Mouse (Mus musculus) forebrain, embryonic 14.5 days (tissue): ENCODE data around the gene Snapc5. TPM values are rescaled to one million over a fixed set of nuclear protein-coding genes. Genes with fewer than 3 reads are reported as not detected.
"Not testable (repeated sequence)": the region's sequence is repeated elsewhere in the genome, so short reads cannot be mapped to it uniquely, and the experiment has no call there.

Source experiments
- ATAC-seq: fragments of 200-750 bp; cut with Nextera tagmentation; 2 replicates; pipeline ENCODE4 v1.8.0; 2017; ENCODE audit warnings: mild to moderate bottlenecking, moderate library complexity
- DNase-seq: peaks from one replicate; pipeline ENCODE4 v3.0.0-alpha.2; 2015; ENCODE audit warnings: low spot score
- H3K27ac ChIP-seq: fragments of 300-500 bp; sonication (generic); 2 replicates; pipeline ENCODE4 v1.5.1; 2014; ENCODE audit warnings: low read depth, mild to moderate bottlenecking, control low read depth, low read length, moderate library complexity
- H3K27me3 ChIP-seq: fragments of 300-500 bp; sonication (generic); replicated peaks from 2 replicates; pipeline ENCODE4 v1.6.1; 2014; ENCODE audit warnings: low read length, control low read depth, mixed read lengths; ENCODE audit not compliant: control insufficient read depth, insufficient read depth
- H3K36me3 ChIP-seq: fragments of 300-500 bp; sonication (generic); 2 replicates; pipeline ENCODE4 v1.6.1; 2014; ENCODE audit warnings: low read length, control low read depth; ENCODE audit not compliant: control insufficient read depth, insufficient read depth
- H3K4me1 ChIP-seq: fragments of 300-500 bp; sonication (generic); 2 replicates; pipeline ENCODE4 v1.6.1; 2014; ENCODE audit warnings: antibody characterized with exemption, low read length, control low read depth; ENCODE audit not compliant: control insufficient read depth, insufficient read depth
- H3K4me2 ChIP-seq: fragments of 300-500 bp; sonication (generic); 2 replicates; pipeline ENCODE4 v1.6.1; 2014; ENCODE audit warnings: mild to moderate bottlenecking, control low read depth, low read length
- H3K4me3 ChIP-seq: fragments of 300-500 bp; sonication (generic); 2 replicates; pipeline ENCODE4 v1.5.1; 2014; ENCODE audit warnings: low read depth, low read length, control low read depth
- H3K9ac ChIP-seq: fragments of 300-500 bp; sonication (generic); 2 replicates; pipeline ENCODE4 v1.6.1; 2014; ENCODE audit warnings: mild to moderate bottlenecking, low read length, control low read depth, moderate library complexity
- H3K9me3 ChIP-seq: fragments of 300-500 bp; sonication (generic); replicated peaks from 2 replicates; pipeline ENCODE4 v1.6.1; 2016; ENCODE audit warnings: low read length, control low read depth, mixed read lengths; ENCODE audit not compliant: control insufficient read depth
- WGBS: fragments of 180-500 bp; shearing (Covaris S2); extraction: QIAGEN DNeasy Blood & Tissue Kit; methylation state at CpG from one replicate; pipeline ENCODE4 v1.1.7; 2014; 5-methylcytosine and 5-hydroxymethylcytosine counted together
- polyA plus RNA-seq: library from polyadenylated mRNA; unstranded; fragments of >200 nt; fragmentation: Nextera tagmentation; extraction: Ambion mirVana; gene quantifications from 2 replicates; pipeline ENCODE4 v1.2.1, GENCODE M21; 2014

The Snapc5 gene
- polyA plus RNA-seq, 1 experiment from 2014 or later = 21.3 TPM

- Histone ChIP-seq H3K4me3 (no peak overlapping the region), H3K9ac (no peak overlapping the region), H3K27me3 (no peaks in the 10 kb centered on the region), H3K27ac (no peak overlapping the region), H3K36me3 (peaks cover 24% of the 10 kb centered on the region), H3K4me1 (no peaks in the 10 kb centered on the region), H3K4me2 (no peak overlapping the region), H3K9me3 (no peaks in the 10 kb centered on the region)
- ATAC-seq (no peak), DNase-seq (no peak)
- 100% methylated on average over 1 of the region's 1 CpGs for WGBS
Observed at GRCm38 (mm10) chr9:64193879-64194278, 14.8 kb downstream of the Snapc5 start.

DNA sequence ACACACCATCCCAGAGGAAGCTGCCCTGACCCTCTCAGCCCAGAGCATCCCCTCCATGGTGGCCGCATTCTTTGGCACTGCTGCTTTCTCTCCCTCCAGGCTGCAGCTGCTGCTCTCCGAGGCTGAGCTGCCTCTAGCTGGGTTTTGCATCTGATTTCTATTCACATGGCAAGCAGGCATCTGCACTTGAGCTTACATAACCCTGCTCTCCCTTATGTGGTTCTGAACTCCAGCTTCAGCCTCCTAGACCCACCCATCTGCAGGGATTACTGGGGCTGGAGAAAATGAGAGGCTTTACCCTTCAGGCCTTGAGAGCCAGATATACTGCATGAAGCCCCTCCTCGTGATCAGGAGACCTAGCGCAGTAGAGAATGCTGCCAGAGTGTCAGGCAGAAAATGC lies 16.5 kb downstream of the Snapc5 start:
- ATAC-seq = no peak
- H3K4me3 ChIP-seq = no peak overlapping the region
- DNase-seq = no peak
- no peaks in the 10 kb centered on the region for H3K9me3 ChIP-seq
- H3K36me3 ChIP-seq = peaks cover 17% of the 10 kb centered on the region
- no peaks in the 10 kb centered on the region for H3K4me1 ChIP-seq
- no peaks in the 10 kb centered on the region for H3K27me3 ChIP-seq
- H3K4me2 ChIP-seq = no peak overlapping the region
- no peak overlapping the region for H3K27ac ChIP-seq
- 89% methylated on average over 4 of the region's 4 CpGs for WGBS
- H3K9ac ChIP-seq = no peak overlapping the region

- ATAC-seq = no peak
- no peak overlapping the region for H3K9ac ChIP-seq
- no peaks in the 10 kb centered on the region for H3K27me3 ChIP-seq
- 93% methylated on average over 8 of the region's 8 CpGs for WGBS
- DNase-seq = no peak
- no peak overlapping the region for H3K27ac ChIP-seq
- H3K4me2 ChIP-seq = no peak overlapping the region
- H3K4me3 ChIP-seq = no peak overlapping the region
- H3K4me1 ChIP-seq = no peaks in the 10 kb centered on the region
- no peaks in the 10 kb centered on the region for H3K9me3 ChIP-seq
- H3K36me3 ChIP-seq = peaks cover 15% of the 10 kb centered on the region
Observed at GRCm38 (mm10) chr9:64197524-64197923, 18.4 kb downstream of the Snapc5 start.

DNA sequence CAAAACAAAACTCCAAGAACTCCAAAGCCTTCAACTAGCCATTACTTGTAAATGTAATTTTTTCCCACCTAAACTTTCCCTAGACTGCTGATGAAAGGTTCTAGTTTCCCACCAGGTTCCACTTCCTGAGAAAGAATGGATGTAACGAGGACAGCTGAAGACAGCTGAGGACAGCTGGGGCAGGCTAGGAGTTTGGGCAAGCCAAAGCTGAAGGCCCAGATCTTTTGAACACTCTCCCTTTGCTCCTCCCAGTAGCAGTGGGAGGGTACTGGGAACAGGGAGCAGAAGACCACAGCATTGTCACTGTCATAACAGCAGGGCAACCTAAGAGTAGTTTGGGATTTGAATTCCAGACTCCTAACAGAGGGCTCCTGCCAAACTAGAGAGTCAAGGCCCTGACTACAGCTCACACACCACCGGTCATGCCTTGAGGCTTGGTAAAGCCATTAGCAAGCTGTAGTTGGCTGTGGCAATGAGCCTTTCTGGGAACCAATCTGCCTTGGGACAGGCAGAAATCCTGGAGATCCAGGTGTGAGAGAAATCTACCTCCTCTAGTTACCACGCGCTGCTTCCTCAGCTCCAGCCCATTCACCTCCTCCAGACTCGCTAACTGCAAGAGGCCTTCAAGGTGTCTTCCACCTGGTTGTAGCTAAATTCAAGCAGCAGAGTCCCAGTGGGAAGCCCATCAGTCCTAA lies 19.1 kb downstream of the Snapc5 start:
- WGBS = 94% methylated on average over 5 of the region's 5 CpGs
- DNase-seq = no peak
- Histone ChIP-seq H3K9me3 (no peaks in the 10 kb centered on the region), H3K27ac (no peak overlapping the region), H3K36me3 (peaks cover 13% of the 10 kb centered on the region), H3K9ac (no peak overlapping the region), H3K27me3 (no peaks in the 10 kb centered on the region), H3K4me3 (no peak overlapping the region), H3K4me1 (no peaks in the 10 kb centered on the region), H3K4me2 (no peak overlapping the region)
- no peak for ATAC-seq

DNA sequence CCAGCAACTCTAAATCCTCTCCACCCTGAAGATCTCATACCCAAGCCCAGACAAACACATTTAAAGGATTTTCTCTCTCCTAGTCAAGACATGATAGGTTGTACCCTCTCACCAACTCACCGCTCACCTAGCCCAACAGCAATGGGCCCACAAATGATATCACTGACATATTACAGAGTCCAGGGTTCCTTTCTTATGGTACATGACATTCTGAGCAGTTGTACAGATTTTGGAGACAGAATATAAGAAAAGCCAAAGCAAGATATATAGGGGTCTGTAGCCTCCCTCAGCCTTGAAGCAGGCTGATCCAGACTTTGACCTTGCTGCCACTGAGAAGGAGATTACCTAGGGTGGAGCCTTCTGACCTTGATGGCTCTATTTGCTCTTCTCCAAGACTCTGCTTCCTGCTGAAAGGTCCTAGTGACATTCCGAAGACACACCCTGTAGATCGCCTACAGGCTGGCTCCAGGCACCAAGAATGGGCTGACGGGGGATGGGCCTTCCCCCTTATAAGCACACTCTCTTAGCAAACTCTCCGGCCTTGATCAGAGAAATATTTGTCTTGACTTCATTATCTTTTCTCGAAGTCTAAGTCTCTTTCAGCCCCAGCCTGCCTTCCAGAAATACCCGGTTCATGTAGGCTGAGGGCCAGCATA lies 19.8 kb downstream of the Snapc5 start:
- not testable (repeated sequence) for H3K27ac ChIP-seq, H3K4me2 ChIP-seq, ATAC-seq, DNase-seq, H3K27me3 ChIP-seq, H3K36me3 ChIP-seq, H3K9ac ChIP-seq, H3K4me1 ChIP-seq, H3K4me3 ChIP-seq, H3K9me3 ChIP-seq
- 90% methylated on average over 7 of the region's 7 CpGs for whole genome bisulfite sequencing

- no peaks in the 10 kb centered on the region for H3K9me3 ChIP-seq
- no peaks in the 10 kb centered on the region for H3K27me3 ChIP-seq
- no peak overlapping the region for H3K4me2 ChIP-seq
- WGBS = 78% methylated on average over 2 of the region's 2 CpGs
- H3K36me3 ChIP-seq = peaks cover 13% of the 10 kb centered on the region
- H3K4me1 ChIP-seq = no peaks in the 10 kb centered on the region
- ATAC-seq (no peak), DNase-seq (no peak)
- H3K27ac ChIP-seq = no peak overlapping the region
- H3K4me3 ChIP-seq = no peak overlapping the region
- H3K9ac ChIP-seq = no peak overlapping the region
Observed at GRCm38 (mm10) chr9:64199897-64200296, 20.8 kb downstream of the Snapc5 start.

DNA sequence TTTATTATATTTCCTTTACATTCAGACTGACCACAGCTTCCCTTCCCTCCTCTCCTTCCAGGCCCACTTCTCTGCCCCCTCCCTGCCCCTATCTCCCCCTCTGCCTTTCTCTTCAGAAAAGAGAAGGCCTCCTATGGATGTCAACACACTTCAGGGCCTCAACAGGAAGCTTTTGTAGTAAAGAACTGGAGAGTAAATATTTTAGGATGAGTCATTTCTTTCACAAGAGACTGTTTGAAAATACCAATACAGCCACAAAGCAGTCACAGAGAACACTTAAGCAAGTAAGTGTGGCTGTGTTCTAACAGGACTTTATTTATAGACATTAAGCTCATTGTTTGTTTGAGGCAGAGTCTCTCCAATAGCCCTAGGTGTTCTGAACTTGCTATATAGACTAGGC lies 23.3 kb downstream of the Snapc5 start:
- ATAC-seq = no peak
- no peak overlapping the region for H3K27ac ChIP-seq
- no peak overlapping the region for H3K4me2 ChIP-seq
- no peak overlapping the region for H3K4me3 ChIP-seq
- no peaks in the 10 kb centered on the region for H3K4me1 ChIP-seq
- H3K9ac ChIP-seq = no peak overlapping the region
- no peak for DNase-seq
- H3K36me3 ChIP-seq = peaks cover 13% of the 10 kb centered on the region
- H3K27me3 ChIP-seq = no peaks in the 10 kb centered on the region
- H3K9me3 ChIP-seq = no peaks in the 10 kb centered on the region

DNA sequence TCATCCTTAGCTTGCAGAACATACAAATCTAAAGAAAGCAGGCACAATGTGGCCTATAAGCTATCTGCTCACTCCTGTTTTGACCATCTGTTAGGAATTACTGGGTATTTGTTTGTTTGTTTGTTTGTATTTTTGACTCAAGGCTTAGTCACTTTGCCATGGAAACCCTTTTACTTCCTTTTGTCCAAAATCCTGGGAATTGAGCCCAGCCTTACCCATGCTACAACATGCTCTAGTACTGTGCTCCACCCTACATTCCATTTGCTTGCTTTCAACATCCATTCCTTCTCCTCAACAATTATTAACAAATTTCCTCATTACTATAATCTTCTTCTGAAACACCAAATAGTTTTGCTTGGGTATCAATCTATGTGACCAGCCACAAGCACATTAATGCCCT lies 23.8 kb downstream of the Snapc5 start:
- ATAC-seq (no peak), DNase-seq (no peak)
- Histone ChIP-seq H3K27me3 (no peaks in the 10 kb centered on the region), H3K27ac (no peak overlapping the region), H3K36me3 (peaks cover 13% of the 10 kb centered on the region), H3K9me3 (no peaks in the 10 kb centered on the region), H3K4me3 (no peak overlapping the region), H3K4me2 (no peak overlapping the region), H3K4me1 (no peaks in the 10 kb centered on the region), H3K9ac (no peak overlapping the region)

- Histone ChIP-seq H3K9ac (no peak overlapping the region), H3K9me3 (no peaks in the 10 kb centered on the region), H3K27me3 (no peaks in the 10 kb centered on the region), H3K36me3 (peaks cover 16% of the 10 kb centered on the region), H3K4me3 (no peak overlapping the region), H3K4me2 (no peak overlapping the region), H3K4me1 (no peaks in the 10 kb centered on the region), H3K27ac (no peak overlapping the region)
- 75% methylated on average over 3 of the region's 3 CpGs for WGBS
- DNase-seq (no peak), ATAC-seq (no peak)
Observed at GRCm38 (mm10) chr9:64207509-64208084, 28.5 kb downstream of the Snapc5 start.
